Mouse (Mus musculus): Measurements from ENCODE around the gene Zmiz1.

Gene Zmiz1

DNA sequence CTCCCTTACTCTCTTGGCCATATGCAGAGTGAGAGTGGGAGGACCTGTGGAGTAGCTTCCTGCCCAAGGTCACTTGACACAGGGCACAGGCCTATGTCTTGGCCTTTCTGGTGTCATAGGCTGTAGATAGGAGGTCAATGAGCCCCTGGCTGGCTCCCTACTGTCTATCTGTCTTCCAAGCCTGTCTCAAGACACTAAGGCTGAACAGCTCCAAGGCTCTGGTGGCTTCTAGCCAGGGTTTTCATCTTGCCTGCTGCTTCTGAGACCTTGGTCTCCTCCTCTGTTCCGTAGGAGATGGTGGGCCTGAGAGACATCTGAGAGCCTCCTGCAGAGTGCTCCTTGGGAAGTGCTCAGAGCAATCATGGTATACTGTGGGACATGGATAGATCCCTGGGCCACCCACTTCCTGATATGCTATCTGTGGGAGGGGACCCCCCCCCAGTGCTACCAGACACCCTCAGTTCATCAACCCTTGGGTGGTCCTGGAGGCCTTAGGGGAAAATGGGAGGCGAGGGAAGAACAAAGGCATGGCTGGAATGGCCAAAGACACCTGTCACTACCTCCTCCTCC is 56.0 kb downstream of the Zmiz1 start:
- DNase-seq (ENCODE audit: low spot score): no peak

DNA sequence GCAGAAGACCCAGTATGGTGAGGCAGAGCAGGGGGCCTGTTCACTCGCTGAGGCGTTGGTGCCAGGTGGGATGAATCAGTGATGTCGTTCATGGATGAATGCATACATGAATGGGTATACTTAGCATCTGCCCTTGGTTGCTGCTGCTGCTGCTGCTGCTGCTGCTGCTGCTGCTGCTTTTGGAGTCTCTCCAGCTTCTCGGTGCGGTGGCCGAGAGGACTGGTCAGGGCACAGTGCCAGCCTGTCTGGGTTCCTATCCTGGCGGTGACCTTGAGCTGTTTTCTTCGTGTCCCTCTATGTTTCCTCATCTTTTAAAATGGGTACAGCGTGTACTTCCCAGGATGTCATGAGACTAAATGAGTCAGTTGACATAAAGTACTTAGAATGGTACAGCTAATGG is 56.9 kb downstream of the Zmiz1 start:
- no peak for DNase-seq (ENCODE audit: low spot score)

DNA sequence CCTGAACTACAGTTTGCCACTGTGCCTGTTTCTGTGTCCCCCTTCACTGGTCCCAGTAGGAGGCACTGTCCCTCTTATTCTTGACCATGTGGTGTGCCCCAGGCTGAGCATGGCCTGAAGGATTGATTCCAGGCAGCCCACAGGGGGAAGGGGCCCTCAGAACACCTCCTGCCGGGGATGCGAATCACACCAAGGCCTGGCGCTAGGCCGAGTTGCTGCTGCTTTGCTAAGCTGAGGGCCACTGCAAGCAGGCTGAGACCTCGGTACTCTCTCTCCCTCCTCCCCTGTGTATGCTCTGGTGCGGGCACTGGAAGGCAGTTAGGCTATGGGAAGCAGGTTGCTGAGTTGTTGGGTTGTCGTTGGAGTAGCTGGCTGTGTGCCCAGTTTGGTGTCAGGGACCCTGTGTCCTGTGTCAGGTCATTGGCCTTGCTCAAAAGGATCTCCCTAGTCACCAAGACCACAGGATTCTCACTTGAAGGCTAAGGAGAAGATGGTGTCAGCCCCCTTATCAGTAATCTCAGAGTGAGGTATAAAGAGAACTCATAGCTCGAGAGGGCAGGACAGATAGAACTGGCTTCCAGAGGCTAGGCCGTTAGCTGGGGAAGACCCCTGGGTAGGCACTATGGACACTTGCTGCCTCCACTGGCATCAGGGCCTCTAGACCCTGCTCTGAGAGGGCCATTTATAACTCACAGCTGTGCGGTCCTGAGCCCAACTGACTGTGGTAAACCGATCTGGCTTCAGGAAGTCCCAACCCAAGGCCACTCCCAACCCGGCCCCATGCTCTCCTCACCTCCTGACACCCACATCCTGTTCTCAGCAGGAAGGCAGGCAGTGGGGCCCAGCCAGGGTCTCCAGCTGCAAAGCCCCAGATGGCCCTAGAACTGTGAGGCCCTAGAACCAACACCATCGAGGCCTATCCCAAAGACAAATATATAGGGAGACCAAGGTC is 57.9 kb downstream of the Zmiz1 start:
- no peak for DNase-seq (ENCODE audit: low spot score)

DNA sequence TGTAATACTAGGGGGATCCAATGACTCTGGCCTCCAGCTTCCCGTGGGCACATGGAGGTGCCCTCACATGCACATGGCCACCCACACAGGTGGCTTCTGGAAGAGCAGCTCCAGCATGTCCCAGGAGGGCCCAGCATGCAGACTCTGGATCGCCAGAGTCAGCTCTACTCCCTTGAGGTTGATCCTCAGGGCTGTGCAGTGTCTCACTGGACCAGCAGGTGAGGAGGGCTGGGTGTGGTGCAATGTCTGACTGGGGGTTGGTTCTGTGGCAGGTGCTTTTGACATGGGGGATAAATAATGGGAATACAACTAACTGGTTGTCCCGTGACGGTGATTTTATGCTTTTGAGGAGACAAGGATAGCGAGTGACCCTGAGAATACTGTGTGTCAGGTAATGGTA is 59.7 kb downstream of the Zmiz1 start:
- no peak for DNase-seq (ENCODE audit: low spot score)

DNA sequence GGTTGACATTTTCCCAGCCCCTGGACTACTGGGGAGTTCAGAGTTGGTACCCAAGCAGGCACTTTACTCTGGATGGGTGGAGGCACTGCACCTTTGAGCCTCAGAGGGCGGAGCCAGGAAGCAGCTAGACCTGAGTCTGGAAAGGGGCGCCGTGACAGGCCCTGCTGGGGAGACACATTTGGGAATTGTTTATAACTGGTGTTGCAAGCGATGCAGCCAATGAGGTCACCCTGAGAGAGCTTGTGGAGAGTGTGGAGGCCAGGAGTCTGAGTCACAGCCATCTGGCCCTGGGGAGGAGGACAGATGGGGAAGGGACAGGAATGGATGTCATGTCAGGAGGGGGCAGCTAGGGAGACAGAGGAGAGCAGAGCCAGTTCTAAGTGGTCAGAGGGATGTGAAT is 60.7 kb downstream of the Zmiz1 start:
- no peak for DNase-seq (ENCODE audit: low spot score)

- DNase-seq (ENCODE audit: low spot score): no peak
Measured at GRCm38 (mm10) chr14:25520589-25520988, 61.6 kb downstream of the Zmiz1 start.

- DNase-seq (ENCODE audit: low spot score): no peak
Measured at GRCm38 (mm10) chr14:25520991-25521390, 62.0 kb downstream of the Zmiz1 start.

DNA sequence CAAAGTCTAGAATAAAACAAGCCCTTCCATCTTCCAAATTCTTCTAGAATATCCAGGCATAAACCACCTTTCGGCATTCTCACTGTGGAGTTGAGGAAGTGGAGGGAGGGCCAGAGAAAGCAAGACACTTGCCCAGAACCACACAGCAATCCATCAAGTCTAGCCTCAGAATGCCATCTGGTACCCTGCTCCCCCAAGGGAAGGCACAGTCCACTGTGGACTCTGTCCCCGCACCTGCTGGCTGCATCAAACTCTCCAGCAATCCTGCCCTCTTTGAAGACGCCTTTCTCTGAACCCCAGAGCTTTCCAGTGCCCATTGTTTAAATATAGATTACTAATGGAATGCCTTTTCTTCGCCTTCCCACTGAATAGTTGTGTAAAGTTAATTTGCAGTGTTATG is 62.5 kb downstream of the Zmiz1 start:
- no peak for DNase-seq (ENCODE audit: low spot score)

DNA sequence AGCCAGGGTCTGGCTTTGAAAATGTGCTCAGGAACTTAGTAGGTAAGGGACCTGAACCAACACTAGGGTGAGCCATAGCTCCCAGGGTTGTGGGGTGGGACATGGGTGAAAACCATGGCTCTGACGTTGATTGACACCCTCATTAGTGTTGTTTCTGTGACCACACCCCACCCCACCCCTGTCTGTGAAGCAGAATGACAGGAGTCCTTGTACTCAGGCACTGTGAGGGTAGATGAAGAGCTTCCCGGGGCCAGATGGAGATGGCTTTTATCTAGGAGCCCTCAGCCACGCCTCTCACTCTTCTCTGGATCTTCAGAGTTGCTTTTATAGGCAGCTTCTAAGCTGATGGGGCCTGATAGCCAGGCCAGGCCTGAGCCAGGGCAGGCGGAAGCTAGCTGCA is 63.4 kb downstream of the Zmiz1 start:
- DNase-seq (ENCODE audit: low spot score): no peak

- no peak for DNase-seq (ENCODE audit: low spot score)
Measured at GRCm38 (mm10) chr14:25523230-25524110, 64.5 kb downstream of the Zmiz1 start.

GRCm38 (mm10) chr14:25524111-25524495 is 65.1 kb downstream of the Zmiz1 start:
- no peak for DNase-seq (ENCODE audit: low spot score)

GRCm38 (mm10) chr14:25524884-25525283 is 65.9 kb downstream of the Zmiz1 start:
- no peak for DNase-seq (ENCODE audit: low spot score)

DNA sequence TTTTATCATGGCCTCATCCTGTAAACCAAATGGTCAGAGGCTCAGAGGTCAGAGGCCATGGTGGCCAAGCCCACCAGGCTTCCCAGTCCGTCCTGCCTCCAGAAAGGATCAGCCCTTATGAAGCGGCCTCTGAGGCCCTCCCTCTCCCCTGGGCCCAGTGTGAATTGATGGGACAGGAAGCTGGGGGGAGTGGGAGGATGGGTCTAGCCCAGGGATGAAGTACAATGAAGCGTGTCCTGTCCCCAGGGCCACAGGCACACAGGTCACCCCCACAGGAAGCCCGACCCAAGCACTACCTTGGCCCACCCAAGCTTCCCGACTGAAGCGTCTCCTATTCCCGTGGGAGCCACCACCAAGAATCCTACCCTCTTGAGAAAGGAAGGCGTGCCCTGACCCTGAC is 66.7 kb downstream of the Zmiz1 start:
- DNase-seq (ENCODE audit: low spot score): no peak

DNA sequence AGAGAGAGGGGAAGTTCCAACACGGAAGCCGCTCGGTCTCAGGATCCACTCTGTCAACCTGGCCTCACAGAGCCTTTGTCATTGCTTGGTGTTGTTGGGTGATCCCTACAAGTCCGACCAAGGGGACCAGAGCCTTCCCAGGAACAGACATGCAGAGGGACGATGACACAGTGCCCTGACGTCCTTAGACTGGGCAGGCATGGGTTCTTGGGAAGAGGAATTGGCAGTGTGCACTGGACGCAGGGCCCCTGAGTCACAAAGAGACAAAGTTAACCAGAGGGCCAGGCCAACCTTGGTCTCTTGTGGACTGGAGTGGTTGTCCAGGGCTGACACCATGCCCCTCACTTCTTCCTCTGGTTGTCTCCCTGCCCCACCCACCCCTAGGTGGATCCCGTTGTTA is 67.9 kb downstream of the Zmiz1 start:
- no peak for DNase-seq (ENCODE audit: low spot score)

DNA sequence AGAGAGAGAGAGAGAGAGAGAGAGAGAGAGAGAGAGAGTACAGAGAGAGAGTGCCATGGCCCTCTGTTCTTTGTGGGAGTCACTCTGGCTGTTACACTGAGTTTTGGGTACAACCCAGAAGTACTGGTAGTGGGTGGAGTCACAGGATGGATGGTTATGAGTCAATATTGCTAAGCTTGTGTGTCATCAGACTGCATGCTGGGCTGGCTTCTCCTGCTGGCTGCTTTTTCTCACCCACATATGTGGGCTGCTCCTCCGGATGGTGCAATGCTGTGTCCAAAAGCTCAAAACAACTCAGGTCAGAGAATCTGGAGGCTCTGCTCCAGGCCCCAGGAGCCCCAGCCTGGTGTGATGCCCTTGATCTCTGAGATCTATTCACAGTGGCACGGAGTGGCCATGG is 68.3 kb downstream of the Zmiz1 start:
- DNase-seq (ENCODE audit: low spot score): no peak

- no peak for DNase-seq (ENCODE audit: low spot score)
Measured at GRCm38 (mm10) chr14:25530342-25530741, 71.4 kb downstream of the Zmiz1 start.

DNA sequence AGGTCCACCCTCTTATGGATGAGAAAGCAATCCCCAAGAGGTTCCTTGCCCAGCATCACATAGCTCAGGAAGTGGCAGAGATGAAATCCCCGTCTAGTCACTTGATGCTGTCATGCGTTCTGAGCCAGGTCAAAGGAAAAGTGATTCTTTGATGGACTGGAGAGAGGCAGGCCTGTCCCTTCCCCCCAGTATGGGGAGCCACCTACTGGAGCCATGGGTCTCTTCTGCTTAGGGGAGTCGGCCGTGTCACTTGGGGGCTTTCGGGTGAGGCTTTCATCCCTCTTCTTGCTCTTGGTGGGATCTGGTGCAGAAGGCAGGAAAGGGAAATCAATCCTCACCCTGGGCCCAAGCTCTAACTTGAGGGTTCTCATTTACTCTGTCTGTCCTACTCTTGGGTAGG is 71.8 kb downstream of the Zmiz1 start:
- no peak for DNase-seq (ENCODE audit: low spot score)

DNA sequence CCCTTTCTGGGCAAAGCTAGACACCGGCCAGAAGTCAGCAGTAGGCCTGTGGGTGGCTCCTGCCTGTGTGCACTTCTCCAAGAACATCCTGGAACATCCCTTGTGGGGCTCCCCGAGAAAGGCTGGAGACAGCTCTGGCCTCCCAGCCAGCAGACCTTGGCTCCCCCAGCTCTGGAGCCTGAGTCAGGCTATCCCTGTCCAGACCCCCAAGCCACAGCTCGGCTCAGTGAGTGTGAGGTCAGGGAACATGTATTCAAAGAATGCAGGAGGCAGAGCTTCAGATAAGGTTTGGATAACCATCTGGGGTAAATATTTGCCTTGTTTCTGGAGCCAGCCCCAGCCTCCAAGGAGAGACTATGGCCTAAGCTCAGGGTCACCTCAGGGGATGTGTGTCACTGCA is 74.0 kb downstream of the Zmiz1 start:
- DNase-seq (ENCODE audit: low spot score): no peak

DNA sequence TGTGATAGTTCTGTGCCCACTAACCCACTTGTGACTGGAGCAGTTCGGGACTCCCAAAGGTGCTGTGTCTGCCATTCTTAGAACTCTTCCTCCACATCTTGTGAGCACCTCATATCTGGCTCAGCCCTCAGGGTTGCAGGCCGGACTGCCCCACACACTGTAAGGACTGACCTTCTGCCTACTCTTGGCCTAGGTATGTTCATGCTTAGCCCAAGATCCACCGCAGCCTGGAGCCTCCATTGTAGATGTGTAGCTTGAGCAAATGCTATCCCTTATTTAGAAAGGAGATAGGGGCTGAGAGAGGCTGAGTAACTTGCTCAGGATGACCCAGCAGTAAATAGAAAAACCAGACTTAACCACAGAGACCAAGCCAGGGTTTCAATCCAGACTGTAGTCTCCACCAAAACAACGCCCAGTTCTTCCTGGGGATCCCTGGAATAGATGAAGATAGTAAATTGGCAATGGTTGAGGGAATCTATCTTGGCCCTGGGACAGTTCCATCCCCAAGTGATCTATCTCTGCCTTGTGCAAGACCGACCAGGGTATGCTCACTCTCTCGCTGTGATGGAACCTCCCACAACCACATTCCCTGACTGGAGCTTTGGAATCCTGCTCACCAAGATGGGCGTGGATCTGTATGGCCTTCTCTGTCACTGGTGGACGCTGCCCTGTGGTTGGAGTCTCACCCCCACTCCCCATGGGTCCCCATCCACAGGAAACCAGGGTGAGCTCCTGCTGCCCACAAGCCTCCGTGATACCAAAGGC is 74.8 kb downstream of the Zmiz1 start:
- DNase-seq (ENCODE audit: low spot score): no peak

DNA sequence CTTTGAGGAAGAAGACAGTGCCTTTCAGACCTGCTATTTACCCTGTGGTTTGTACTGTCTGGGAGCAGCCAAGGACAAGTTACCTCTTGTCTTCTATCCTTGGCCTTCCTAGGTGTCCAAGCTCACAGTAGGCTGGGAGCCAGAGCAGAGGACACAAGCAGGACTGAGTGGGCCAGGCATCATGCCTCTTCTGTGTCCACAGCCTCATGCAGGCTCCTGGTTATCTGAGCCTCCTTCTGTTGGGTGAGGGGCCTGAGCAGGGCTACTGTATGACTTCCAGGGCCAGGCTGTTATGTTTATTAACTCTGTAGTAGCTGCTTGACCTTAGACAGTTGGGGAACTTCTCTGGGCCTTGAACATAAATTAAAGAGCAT is 75.4 kb downstream of the Zmiz1 start:
- no peak for DNase-seq (ENCODE audit: low spot score)

- no peak for DNase-seq (ENCODE audit: low spot score)
Measured at GRCm38 (mm10) chr14:25534918-25535582, 76.1 kb downstream of the Zmiz1 start.

DNA sequence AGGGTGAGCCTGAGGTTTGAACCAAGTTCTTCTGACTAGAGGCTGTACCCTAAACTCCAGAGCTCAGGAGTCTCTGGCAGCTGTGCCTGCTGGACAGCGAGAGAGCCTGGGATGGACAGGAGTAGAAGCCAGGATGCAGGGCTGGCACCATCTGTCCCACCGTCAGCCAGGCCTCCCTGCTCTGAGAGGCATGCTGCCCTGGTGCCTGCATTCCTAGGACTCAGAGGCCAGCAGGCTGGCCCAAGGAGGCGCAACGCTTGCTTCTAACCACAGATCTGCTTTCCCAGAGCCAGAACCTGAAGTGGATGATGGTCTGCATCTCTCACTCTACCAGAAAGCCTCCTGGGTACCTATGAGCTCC is 76.6 kb downstream of the Zmiz1 start:
- no peak for DNase-seq (ENCODE audit: low spot score)

All from ovary, postnatal 10 days (tissue).